Mouse (Mus musculus): ENCODE data around the gene Mycbp2. TPM values are rescaled to one million over a fixed set of nuclear protein-coding genes. Genes with fewer than 3 reads are reported as not detected.

The Mycbp2 gene
- polyA plus RNA-seq, 1 experiment from 2014 or later, result 15.0 TPM

DNA sequence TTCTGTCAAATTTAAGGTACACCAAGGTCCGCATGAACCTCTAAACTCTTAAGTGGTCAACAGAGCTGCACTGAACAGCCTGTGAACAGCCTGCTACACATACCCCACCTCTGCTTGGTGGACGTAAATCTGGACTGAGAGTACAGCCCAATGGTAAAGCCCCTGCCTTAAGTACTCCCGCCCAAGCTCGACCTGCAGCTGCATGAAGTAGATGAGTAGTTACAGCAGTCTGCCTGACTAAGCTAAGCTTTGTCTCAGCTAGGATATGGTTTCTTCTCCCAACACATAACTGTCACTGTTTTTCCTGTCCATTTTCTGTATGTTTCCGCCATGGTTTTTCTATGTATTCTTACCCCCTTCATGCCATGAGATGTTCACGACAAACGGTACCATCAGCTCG lies 250.8 kb downstream of the Mycbp2 start:
- Histone ChIP-seq H3K4me3 (no peak overlapping the region), H3K27ac (replicated peaks) (no peak overlapping the region), H3K9me3 (replicated peaks) (no peaks in the 10 kb centered on the region), H3K4me1 (peaks cover 18% of the 10 kb centered on the region), H3K36me3 (peaks cover 51% of the 10 kb centered on the region), H3K27me3 (ENCODE audit: low read depth, poor library complexity, severe bottlenecking) (no peaks in the 10 kb centered on the region)
- DNase-seq (ENCODE audit: low spot score), result no peak
- 94% methylated on average over 8 of the region's 8 CpGs for whole genome bisulfite sequencing

DNA sequence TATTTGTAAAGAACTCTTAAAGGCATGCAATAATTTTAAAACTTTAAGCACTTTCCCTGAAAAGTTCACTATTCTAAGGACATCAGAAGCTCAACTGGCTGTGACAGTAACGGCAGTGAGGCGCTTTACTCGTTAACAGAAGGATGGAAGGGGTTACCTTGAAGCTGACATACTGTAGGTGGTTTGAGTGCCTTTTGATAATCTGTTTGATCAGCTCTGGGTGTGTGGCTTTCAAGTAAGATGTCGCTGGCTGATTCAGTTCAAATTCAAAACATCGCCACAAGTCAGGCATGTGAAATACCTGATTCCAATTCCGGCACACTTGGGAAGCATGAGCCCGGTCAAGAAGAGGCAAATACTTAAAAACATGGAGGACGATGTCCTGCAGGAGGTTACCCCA lies 251.6 kb downstream of the Mycbp2 start:
- 95% methylated on average over 8 of the region's 8 CpGs for WGBS
- H3K4me1 ChIP-seq, result peaks cover 18% of the 10 kb centered on the region
- H3K9me3 ChIP-seq (replicated peaks), result no peaks in the 10 kb centered on the region
- no peak overlapping the region for H3K27ac ChIP-seq (replicated peaks)
- H3K27me3 ChIP-seq (ENCODE audit: low read depth, poor library complexity, severe bottlenecking), result no peaks in the 10 kb centered on the region
- no peak for DNase-seq (ENCODE audit: low spot score)
- no peak overlapping the region for H3K4me3 ChIP-seq
- peaks cover 53% of the 10 kb centered on the region for H3K36me3 ChIP-seq

DNA sequence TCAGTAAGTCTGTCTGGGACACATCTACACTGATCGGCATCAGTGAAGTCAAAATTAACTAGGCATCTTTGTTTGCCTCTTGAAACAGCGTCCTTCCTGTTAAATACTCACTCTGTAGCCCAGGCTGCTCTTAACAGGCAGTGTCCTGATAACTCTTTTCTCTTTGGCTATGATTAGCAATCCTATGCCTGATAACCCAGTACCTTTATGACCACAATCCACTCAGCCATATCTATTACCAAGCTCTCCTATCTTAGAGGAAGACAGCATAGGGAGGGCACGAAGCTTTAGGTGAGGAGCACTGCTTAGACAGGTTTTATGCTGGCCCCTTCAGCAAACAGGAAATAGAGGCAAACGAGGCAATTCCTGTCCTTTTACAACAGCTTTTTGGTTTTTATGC lies 252.9 kb downstream of the Mycbp2 start:
- Histone ChIP-seq H3K9me3 (replicated peaks) (no peaks in the 10 kb centered on the region), H3K4me3 (no peak overlapping the region), H3K36me3 (peaks cover 63% of the 10 kb centered on the region), H3K27me3 (ENCODE audit: low read depth, poor library complexity, severe bottlenecking) (no peaks in the 10 kb centered on the region), H3K27ac (replicated peaks) (no peak overlapping the region), H3K4me1 (peaks cover 18% of the 10 kb centered on the region)
- 82% methylated on average over 4 of the region's 4 CpGs for WGBS
- no peak for DNase-seq (ENCODE audit: low spot score)

DNA sequence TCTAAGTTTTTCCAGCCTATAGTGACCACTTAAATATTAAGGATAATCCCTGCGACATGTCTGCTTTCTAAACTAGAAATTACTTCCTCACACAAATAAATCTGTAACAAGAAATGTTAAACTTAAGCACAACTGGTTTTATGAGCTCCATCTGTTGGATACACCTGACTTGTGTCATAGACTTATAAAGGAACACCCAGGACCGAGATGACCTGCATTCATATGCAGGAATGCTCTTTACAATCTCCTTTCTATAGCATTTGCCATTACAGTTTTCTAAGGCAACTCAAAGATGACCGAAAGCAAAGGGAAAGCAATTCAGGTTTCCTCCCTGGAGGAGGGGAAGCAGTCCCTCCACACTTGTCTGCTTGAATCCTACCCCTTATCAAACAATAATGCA lies 253.4 kb downstream of the Mycbp2 start:
- no peak overlapping the region for H3K27ac ChIP-seq (replicated peaks)
- H3K4me3 ChIP-seq, result no peak overlapping the region
- peaks cover 18% of the 10 kb centered on the region for H3K4me1 ChIP-seq
- peaks cover 68% of the 10 kb centered on the region for H3K36me3 ChIP-seq
- no peak for DNase-seq (ENCODE audit: low spot score)
- WGBS, result 87% methylated on average over 3 of the region's 3 CpGs
- no peaks in the 10 kb centered on the region for H3K9me3 ChIP-seq (replicated peaks)
- no peaks in the 10 kb centered on the region for H3K27me3 ChIP-seq (ENCODE audit: low read depth, poor library complexity, severe bottlenecking)

DNA sequence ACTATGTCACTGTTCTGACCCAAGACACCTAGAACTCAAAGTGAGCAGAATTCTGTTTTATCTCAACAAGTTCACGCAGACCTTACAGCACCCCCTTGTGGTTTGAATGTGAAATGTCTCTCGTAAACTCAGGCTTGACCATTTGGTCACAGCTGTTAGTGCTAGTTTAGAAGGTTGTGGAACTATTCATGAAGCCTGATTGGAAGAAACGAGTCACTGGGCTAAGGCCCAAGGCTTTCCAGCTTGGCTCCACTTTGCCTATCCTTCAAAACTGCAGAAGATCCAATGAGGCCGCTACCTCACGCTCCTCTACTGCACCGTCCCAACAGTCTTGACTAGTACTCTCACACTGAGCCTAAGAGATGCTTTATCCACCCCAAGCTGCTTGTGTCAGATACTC lies 258.0 kb downstream of the Mycbp2 start:
- 73% methylated on average over 6 of the region's 6 CpGs for WGBS
- peaks cover 87% of the 10 kb centered on the region for H3K36me3 ChIP-seq
- no peak overlapping the region for H3K27ac ChIP-seq (replicated peaks)
- no peaks in the 10 kb centered on the region for H3K9me3 ChIP-seq (replicated peaks)
- peak; percentile 32 for DNase-seq (ENCODE audit: low spot score)
- H3K27me3 ChIP-seq (ENCODE audit: low read depth, poor library complexity, severe bottlenecking), result no peaks in the 10 kb centered on the region
- no peak overlapping the region for H3K4me3 ChIP-seq
- no peaks in the 10 kb centered on the region for H3K4me1 ChIP-seq

DNA sequence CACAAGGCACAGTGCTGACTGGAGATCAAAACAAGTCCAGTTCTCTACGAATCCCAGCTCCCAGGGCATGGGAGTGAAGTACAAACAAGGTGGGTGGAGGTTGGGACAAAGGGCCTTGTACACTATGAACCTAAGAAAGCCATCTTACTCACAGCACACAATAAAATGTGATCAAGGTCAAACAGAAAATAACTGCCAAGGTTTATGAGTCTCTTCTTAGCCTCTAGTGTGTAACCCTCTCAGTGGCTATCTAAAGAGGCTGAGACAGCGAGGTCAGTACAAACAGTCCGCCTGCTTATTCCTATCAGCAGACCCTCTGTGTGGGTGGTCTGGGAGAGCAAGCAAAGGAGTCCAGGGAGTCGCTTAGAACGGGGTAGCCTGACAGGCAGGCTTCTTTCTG lies 258.8 kb downstream of the Mycbp2 start:
- Histone ChIP-seq H3K36me3 (peaks cover 87% of the 10 kb centered on the region), H3K27ac (replicated peaks) (no peak overlapping the region), H3K4me1 (no peaks in the 10 kb centered on the region), H3K9me3 (replicated peaks) (no peaks in the 10 kb centered on the region), H3K27me3 (ENCODE audit: low read depth, poor library complexity, severe bottlenecking) (no peaks in the 10 kb centered on the region), H3K4me3 (no peak overlapping the region)
- DNase-seq (ENCODE audit: low spot score), result no peak
- 86% methylated on average over 5 of the region's 5 CpGs for WGBS

DNA sequence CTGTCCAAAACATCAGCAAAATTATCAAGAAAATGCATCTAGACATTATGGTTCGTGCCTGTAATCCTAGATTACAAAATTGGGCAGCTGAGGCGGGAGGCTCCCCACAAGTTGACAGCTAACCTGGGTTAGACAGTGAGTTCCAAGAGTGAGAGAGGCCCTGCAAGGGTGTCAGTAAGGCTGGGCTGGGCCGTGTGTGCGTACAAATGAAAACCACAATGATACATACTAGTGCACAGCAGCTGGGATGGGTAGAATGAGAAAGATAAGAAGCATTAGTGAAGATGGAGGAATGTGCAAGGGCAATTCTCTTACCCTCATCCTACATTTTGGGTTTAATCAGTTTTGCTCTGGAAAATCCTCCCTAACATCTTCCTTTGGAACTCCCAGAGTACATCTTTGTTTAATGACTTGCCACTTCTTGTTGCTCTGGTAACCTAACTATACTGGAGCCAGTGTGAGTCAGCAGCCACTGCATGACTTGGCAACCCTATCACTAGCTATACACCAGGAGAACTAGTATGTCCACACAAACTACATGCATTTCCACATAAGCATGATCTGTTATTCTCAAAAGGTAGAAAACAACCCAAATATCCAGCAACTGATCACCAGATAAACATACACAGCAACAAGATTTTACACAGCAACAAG lies 259.8 kb downstream of the Mycbp2 start:
- Histone ChIP-seq H3K27ac (replicated peaks) (no peak overlapping the region), H3K4me3 (no peak overlapping the region), H3K4me1 (no peaks in the 10 kb centered on the region), H3K36me3 (peaks cover 89% of the 10 kb centered on the region), H3K9me3 (replicated peaks) (no peaks in the 10 kb centered on the region), H3K27me3 (ENCODE audit: low read depth, poor library complexity, severe bottlenecking) (no peaks in the 10 kb centered on the region)
- no peak for DNase-seq (ENCODE audit: low spot score)
- WGBS, result 94% methylated on average over 4 of the region's 4 CpGs

DNA sequence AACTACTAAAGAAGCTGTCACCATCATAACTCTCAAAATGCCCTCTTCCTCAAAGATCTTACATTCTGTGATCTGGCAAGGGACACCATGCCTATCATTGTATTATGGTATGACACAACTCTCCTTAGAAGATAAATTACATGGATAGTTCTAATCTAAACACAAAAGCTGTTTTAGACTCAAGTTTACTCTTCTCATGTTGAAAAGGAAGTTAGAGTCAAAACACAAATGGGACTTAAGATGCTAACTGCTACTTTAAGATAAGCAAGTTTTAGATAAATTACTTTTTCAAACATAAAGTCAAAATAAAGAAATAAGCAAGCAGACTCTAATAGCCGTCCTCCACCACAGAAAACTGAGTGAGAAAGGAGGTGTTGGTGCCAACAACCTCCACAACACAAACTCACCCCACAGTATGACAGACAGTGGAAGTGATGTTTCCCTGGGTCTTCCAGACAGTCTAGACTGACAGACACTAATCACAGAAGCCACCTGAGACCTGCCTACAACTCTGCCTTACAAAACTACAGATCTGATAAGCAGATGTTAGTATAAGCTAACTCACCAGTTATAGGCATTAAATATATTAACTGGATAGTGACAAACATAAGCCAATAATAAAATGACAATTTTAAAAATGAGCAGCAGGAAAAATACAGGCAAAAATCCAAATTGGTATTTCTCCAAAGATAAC lies 260.6 kb downstream of the Mycbp2 start:
- WGBS, result 90% methylated on average over 1 of the region's 1 CpGs
- Histone ChIP-seq H3K27me3 (ENCODE audit: low read depth, poor library complexity, severe bottlenecking) (no peaks in the 10 kb centered on the region), H3K27ac (replicated peaks) (no peak overlapping the region), H3K4me1 (no peaks in the 10 kb centered on the region), H3K36me3 (peaks cover 86% of the 10 kb centered on the region), H3K9me3 (replicated peaks) (no peaks in the 10 kb centered on the region), H3K4me3 (no peak overlapping the region)
- no peak for DNase-seq (ENCODE audit: low spot score)

DNA sequence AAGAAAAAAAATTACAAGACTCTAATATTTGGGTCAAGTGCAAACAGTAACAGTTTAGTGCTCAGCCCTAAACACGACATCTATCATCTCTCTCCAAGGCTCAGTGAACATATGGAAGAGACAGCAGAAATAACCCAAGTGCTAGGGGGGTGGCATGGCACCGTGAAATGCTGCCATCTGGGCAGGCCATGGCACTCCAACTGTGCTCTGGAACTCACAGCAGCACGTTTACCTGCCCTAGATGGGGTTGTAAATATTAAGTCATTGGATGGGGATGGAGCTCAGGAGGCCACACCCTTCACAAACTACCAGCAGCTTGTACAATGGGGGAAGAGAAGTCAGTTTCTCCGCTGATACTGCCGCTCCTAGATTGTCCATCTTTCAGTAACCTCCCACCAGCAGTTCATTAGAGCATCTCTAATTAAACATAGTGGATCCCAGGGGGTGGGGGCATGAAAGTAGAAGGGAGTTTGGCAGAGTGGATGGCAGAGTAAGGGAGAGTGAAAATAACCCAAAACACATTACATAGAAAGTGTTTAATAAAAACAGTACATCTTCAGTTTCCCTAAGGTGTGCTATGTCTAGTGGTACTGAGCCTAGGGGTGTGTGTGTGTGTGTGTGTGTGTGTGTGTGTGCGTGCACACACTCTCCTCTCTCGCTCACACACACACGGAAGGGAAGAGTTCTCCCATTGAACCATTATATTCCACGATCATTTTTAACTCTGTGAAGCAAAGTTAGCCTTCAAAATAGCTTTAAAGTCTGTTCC lies 267.2 kb downstream of the Mycbp2 start:
- Histone ChIP-seq H3K36me3 (peaks cover 83% of the 10 kb centered on the region), H3K4me1 (peaks cover 7% of the 10 kb centered on the region; the same call in 1 of the 2 replicates), H3K9me3 (replicated peaks) (no peaks in the 10 kb centered on the region), H3K27me3 (ENCODE audit: low read depth, poor library complexity, severe bottlenecking) (no peaks in the 10 kb centered on the region), H3K27ac (replicated peaks) (no peak overlapping the region), H3K4me3 (no peak overlapping the region)
- no peak for DNase-seq (ENCODE audit: low spot score)
- WGBS, result 90% methylated on average over 9 of the region's 9 CpGs

DNA sequence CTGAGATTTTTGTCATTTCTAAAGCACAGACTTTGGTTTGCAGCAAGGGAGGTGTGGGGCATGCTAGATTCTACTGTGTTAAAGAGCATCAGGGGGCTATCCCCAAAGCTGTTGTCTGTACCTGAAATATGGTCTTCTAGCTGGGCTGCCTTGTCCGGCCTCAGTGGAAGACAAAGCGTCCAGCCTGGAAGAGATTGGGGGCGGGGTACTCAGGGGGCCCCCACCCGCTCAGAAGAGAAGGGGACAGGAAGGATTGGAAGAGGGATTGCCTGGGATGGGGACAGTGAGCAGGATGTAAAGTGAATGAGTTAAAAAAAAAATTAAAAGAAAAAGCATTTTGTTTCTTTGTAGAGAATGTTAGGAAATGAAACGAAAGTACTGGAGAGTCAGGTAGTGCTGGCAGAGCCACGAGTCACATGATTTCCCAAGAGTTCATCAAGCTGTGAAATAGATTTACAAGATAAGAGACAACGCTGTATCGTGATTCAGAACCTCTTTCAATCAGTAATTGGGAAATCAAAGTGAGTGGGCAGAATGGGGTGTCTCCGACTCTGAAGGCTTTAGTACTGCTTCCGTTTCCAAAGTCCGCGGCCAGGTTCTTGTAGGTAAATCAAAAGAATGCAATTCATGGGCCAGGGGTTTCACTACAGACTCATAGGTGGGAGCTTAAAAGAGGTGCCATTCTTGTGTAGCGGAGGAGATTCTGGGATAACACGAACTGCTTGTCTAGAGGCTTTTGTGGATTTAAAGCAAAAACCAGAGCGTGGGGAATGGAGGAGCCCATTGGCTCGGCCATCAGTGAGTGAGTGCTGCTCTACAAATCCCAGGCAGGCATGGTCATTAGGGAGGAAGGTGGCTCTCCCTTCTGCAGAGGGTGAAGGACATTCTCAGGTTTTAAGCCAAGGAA lies 268.4 kb downstream of the Mycbp2 start:
- 91% methylated on average over 16 of the region's 16 CpGs for WGBS
- peaks cover 82% of the 10 kb centered on the region for H3K36me3 ChIP-seq
- H3K4me1 ChIP-seq, result peaks cover 7% of the 10 kb centered on the region; the same call in 1 of the 2 replicates
- H3K9me3 ChIP-seq (replicated peaks), result no peaks in the 10 kb centered on the region
- H3K4me3 ChIP-seq, result no peak overlapping the region
- no peak overlapping the region for H3K27ac ChIP-seq (replicated peaks)
- DNase-seq (ENCODE audit: low spot score), result no peak
- no peaks in the 10 kb centered on the region for H3K27me3 ChIP-seq (ENCODE audit: low read depth, poor library complexity, severe bottlenecking)

DNA sequence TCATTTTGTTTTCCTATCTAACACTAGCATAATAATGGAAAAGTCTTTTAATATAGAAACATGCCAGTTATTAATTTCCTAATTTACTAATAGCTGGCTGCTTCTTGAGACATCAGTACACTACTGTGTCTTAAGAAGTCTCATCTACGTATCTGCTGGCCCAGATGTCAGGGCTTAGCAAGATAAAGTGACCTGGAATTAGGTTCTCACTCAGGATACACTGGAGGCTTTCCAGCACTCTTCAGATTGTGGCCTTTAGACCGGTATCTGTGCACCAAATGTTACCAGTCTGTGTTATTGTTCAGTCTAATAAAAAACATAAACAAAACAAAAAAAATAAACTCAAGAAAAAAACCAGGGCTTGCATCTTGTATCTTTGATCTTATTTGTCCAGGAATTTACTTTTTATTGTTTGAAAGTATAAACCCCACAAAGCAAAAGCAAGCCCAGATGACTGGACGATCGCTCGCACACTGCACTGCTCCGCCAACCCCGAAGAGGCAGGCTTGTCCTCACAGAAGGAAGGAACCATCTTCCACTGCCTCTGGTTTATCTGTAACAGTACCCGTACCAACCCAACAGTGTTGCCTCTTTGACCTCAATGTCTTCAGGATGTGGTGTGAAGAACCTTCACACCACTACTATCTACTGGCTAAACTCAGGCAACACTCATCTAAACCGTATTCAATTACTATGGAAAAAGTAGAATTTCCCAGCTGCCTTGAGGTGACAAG lies 269.2 kb downstream of the Mycbp2 start:
- no peak overlapping the region for H3K4me3 ChIP-seq
- H3K27me3 ChIP-seq (ENCODE audit: low read depth, poor library complexity, severe bottlenecking), result no peaks in the 10 kb centered on the region
- H3K4me1 ChIP-seq, result peaks cover 7% of the 10 kb centered on the region; the same call in 1 of the 2 replicates
- H3K27ac ChIP-seq (replicated peaks), result no peak overlapping the region
- no peak for DNase-seq (ENCODE audit: low spot score)
- WGBS, result 92% methylated on average over 9 of the region's 9 CpGs
- H3K36me3 ChIP-seq, result peaks cover 82% of the 10 kb centered on the region
- H3K9me3 ChIP-seq (replicated peaks), result no peaks in the 10 kb centered on the region

DNA sequence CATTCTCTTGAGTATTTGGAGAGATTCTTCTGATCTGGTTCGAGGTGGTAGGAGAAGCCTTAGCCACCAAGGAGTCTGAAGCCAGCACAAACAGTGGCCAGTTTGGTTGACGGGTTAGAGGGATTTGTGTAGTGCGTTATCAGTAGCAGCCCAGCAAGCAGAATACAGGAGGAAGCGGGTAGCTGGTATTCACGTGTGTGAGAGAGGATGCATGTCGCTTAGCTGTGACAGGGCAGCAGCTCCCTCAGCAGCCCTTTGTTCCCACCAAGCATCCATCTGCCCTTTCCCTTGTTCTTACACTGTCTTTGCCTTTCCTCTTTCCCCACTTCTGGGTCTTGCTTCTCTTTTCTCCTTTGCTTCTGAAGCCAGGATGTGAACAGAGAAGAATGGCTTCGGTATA lies 271.4 kb downstream of the Mycbp2 start:
- Histone ChIP-seq H3K27ac (replicated peaks) (no peak overlapping the region), H3K4me1 (peaks cover 13% of the 10 kb centered on the region), H3K27me3 (ENCODE audit: low read depth, poor library complexity, severe bottlenecking) (no peaks in the 10 kb centered on the region), H3K4me3 (no peak overlapping the region), H3K9me3 (replicated peaks) (no peaks in the 10 kb centered on the region), H3K36me3 (peaks cover 75% of the 10 kb centered on the region)
- WGBS, result 80% methylated on average over 7 of the region's 7 CpGs
- no peak for DNase-seq (ENCODE audit: low spot score)
